Mouse (Mus musculus) intestine, postnatal 0 days (tissue): ENCODE results near the gene Ppp2r5e. TPM values are rescaled to one million over a fixed set of nuclear protein-coding genes. Genes with fewer than 3 reads are reported as not detected.

ENCODE experiments used
- ATAC-seq: fragments of 200-750 bp; cut with Nextera tagmentation; 2 replicates; pipeline ENCODE4 v1.8.0; 2017; ENCODE audit warnings: mild to moderate bottlenecking, moderate TSS enrichment, moderate library complexity
- H3K27ac ChIP-seq: fragments of 300-500 bp; sonication (generic); 2 replicates; pipeline ENCODE4 v1.5.1; 2014; ENCODE audit warnings: mild to moderate bottlenecking, low read depth, low read length, moderate library complexity
- H3K27me3 ChIP-seq: fragments of 300-500 bp; sonication (generic); replicated peaks from 2 replicates; pipeline ENCODE4 v1.6.1; 2014; ENCODE audit warnings: low read length, mixed read lengths; ENCODE audit not compliant: control insufficient read depth, insufficient read depth
- H3K36me3 ChIP-seq: fragments of 300-500 bp; sonication (generic); 2 replicates; pipeline ENCODE4 v1.6.1; 2014; ENCODE audit warnings: mild to moderate bottlenecking, moderate library complexity; ENCODE audit not compliant: control insufficient read depth, insufficient read depth
- H3K4me1 ChIP-seq: fragments of 300-500 bp; sonication (generic); replicated peaks from 2 replicates; pipeline ENCODE4 v1.6.1; 2014; ENCODE audit warnings: antibody characterized with exemption, low read length, mixed read lengths; ENCODE audit not compliant: control insufficient read depth, insufficient read depth
- H3K4me2 ChIP-seq: fragments of 300-500 bp; sonication (generic); replicated peaks from 2 replicates; pipeline ENCODE4 v1.6.1; 2014; ENCODE audit warnings: low read depth, mild to moderate bottlenecking, moderate library complexity
- H3K4me3 ChIP-seq: fragments of 300-500 bp; sonication (generic); 2 replicates; pipeline ENCODE4 v1.5.1; 2014; ENCODE audit warnings: low read depth, low read length
- H3K9ac ChIP-seq: fragments of 300-500 bp; sonication (generic); 2 replicates; pipeline ENCODE4 v1.6.1; 2014; ENCODE audit warnings: mild to moderate bottlenecking, low read depth, low read length
- H3K9me3 ChIP-seq: fragments of 300-500 bp; sonication (generic); 2 replicates; pipeline ENCODE4 v1.6.1; 2016; ENCODE audit warnings: mixed run types; ENCODE audit not compliant: control insufficient read depth
- CTCF ChIP-seq: sonication (generic); IDR thresholded peaks from 2 replicates; pipeline ENCODE4 v1.5.1; 2016; ENCODE audit warnings: low read depth, mild to moderate bottlenecking, control low read depth, antibody characterized with exemption, moderate library complexity
- WGBS: fragments of 180-500 bp; shearing (Covaris S2); extraction: QIAGEN DNeasy Blood & Tissue Kit; methylation state at CpG from one replicate; pipeline ENCODE4 v1.1.7; 2014; 5-methylcytosine and 5-hydroxymethylcytosine counted together
- polyA plus RNA-seq: library from polyadenylated mRNA; unstranded; fragments of >200 nt; fragmentation: Nextera tagmentation; extraction: Ambion mirVana; gene quantifications from 2 replicates; pipeline ENCODE4 v1.2.1, GENCODE M21; 2015

Gene Ppp2r5e
- polyA plus RNA-seq, 1 experiment from 2014 or later = 7.3 TPM

DNA sequence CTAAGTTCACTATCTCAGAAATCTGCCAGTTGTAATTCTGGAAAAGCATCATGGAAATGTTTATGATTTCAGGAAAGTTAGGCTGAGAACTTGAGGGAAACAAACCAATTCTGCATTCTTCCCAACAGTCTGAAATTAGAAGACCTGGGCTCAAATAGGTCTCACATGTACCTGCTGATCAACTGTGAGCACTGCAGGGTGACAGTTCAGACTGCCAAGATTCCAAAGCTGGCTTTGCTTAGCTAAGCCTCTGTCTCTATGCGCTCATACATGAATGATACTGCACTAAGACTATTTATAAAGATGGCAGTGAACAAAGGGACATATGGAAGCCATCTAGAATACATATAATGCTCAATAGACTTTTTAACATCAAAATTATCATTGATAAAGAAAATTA, 67.7 kb downstream of the Ppp2r5e start:
- H3K27ac ChIP-seq = no peak overlapping the region

DNA sequence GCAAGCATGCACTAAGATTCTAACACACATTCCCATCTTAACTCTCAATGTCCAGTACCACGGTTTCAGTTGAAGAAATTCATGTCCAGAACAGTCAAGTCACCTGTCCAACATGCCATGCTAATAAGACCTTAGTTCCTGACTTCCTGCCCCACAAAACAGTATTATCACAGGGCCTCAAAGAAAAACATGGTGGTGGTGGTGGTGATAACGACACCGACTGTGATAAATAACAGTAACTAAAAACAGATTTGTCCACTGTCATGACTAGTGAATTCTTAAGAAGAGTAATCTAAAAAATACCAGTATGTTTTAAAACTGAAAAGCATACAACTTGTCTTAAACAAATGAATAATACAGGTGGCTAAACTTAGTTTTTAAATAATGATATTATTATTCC, 71.8 kb downstream of the Ppp2r5e start:
- Histone ChIP-seq H3K9me3 (no peaks in the 10 kb centered on the region), H3K4me2 (no peak overlapping the region), H3K9ac (no peak overlapping the region), H3K27ac (no peak overlapping the region), H3K4me3 (no peak overlapping the region), H3K4me1 (no peaks in the 10 kb centered on the region), H3K27me3 (no peaks in the 10 kb centered on the region), H3K36me3 (no peaks in the 10 kb centered on the region)
- 75% methylated on average over 3 of the region's 3 CpGs for WGBS
- ATAC-seq = no peak
- TF ChIP-seq CTCF = no peak

More for the DNA sequence above, 67.7 kb downstream of the Ppp2r5e start:
- TF ChIP-seq CTCF = no peak
- H3K9ac ChIP-seq = no peak overlapping the region
- ATAC-seq = no peak
- WGBS = 88% methylated on average over 1 of the region's 1 CpGs
- H3K4me1 ChIP-seq = 0 out of 2 replicates have a peak, but pooled peaks cover 4% of the 10 kb centered on the region
- no peaks in the 10 kb centered on the region for H3K9me3 ChIP-seq
- no peaks in the 10 kb centered on the region for H3K27me3 ChIP-seq
- H3K4me2 ChIP-seq = no peak overlapping the region
- H3K4me3 ChIP-seq = no peak overlapping the region
- H3K36me3 ChIP-seq = no peaks in the 10 kb centered on the region

GRCm38 (mm10) chr12:75522931-75523330, 73.1 kb downstream of the Ppp2r5e start:
- 82% methylated on average over 2 of the region's 2 CpGs for WGBS

GRCm38 (mm10) chr12:75522360-75522759, 73.7 kb downstream of the Ppp2r5e start:
- H3K4me3 ChIP-seq = no peak overlapping the region
- TF ChIP-seq CTCF = no peak
- no peaks in the 10 kb centered on the region for H3K9me3 ChIP-seq
- H3K4me2 ChIP-seq = no peak overlapping the region
- no peak overlapping the region for H3K27ac ChIP-seq
- H3K4me1 ChIP-seq = no peaks in the 10 kb centered on the region
- H3K36me3 ChIP-seq = no peaks in the 10 kb centered on the region
- H3K9ac ChIP-seq = no peak overlapping the region
- ATAC-seq = no peak
- WGBS = 95% methylated on average over 2 of the region's 2 CpGs
- H3K27me3 ChIP-seq = no peaks in the 10 kb centered on the region

More at GRCm38 (mm10) chr12:75522931-75523330, 73.1 kb downstream of the Ppp2r5e start:
- no peak overlapping the region for H3K9ac ChIP-seq
- H3K4me2 ChIP-seq = no peak overlapping the region
- TF ChIP-seq CTCF = no peak
- H3K27ac ChIP-seq = no peak overlapping the region
- no peaks in the 10 kb centered on the region for H3K9me3 ChIP-seq
- no peaks in the 10 kb centered on the region for H3K36me3 ChIP-seq
- H3K27me3 ChIP-seq = no peaks in the 10 kb centered on the region
- no peak for ATAC-seq
- H3K4me3 ChIP-seq = no peak overlapping the region
- H3K4me1 ChIP-seq = no peaks in the 10 kb centered on the region

DNA sequence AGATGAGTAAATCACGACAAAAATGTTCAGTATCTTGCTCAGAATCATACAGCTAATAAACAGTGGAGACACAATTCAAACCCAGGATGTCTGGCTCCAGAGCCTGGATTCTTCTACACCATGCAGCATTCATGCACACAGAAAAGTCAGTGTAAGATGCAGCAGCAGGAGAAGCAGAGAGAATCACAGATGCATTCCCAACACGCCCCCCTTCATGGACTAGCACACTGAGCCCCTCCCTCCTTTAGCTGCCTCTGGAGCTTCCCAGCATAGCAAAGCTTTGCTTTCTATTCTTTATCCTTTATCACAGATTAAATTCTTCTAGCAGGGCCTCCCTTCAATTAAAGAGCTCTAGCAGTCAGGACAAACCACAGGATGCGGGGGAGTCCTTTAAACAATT, 75.7 kb downstream of the Ppp2r5e start:
- Histone ChIP-seq H3K9ac (no peak overlapping the region), H3K9me3 (no peaks in the 10 kb centered on the region), H3K27me3 (no peaks in the 10 kb centered on the region), H3K4me1 (no peaks in the 10 kb centered on the region), H3K4me2 (no peak overlapping the region), H3K4me3 (no peak overlapping the region), H3K27ac (no peak overlapping the region), H3K36me3 (0 out of 2 replicates have a peak, but pooled peaks cover under 1% of the 10 kb centered on the region)
- WGBS = 63% methylated on average over 3 of the region's 3 CpGs
- TF ChIP-seq CTCF = no peak
- ATAC-seq = no peak

- ATAC-seq = no peak
- no peak for TF ChIP-seq CTCF
- Histone ChIP-seq H3K4me2 (no peak overlapping the region), H3K36me3 (0 out of 2 replicates have a peak, but pooled peaks cover 5% of the 10 kb centered on the region), H3K4me3 (no peak overlapping the region), H3K9me3 (no peaks in the 10 kb centered on the region), H3K27ac (no peak overlapping the region), H3K9ac (no peak overlapping the region), H3K27me3 (no peaks in the 10 kb centered on the region), H3K4me1 (no peaks in the 10 kb centered on the region)
- WGBS = 86% methylated on average over 10 of the region's 10 CpGs
Measured at GRCm38 (mm10) chr12:75519181-75519940, 76.7 kb downstream of the Ppp2r5e start.
